Mouse (Mus musculus): Measurements from ENCODE around the gene Pkn1. TPM values are rescaled to one million over a fixed set of nuclear protein-coding genes. Genes with fewer than 3 reads are reported as not detected.

Gene Pkn1
- polyA plus RNA-seq, 1 experiment from 2014 or later: 36.1 TPM

- Histone ChIP-seq H3K4me3 (ENCODE audit: low read length) (peak overlapping the region; percentile 82), H3K9me3 (ENCODE audit: control insufficient read depth, low read length) (peaks cover 3% of the 10 kb centered on the region; the same call in 1 of the 2 replicates), H3K9ac (ENCODE audit: low read depth, low read length) (peak overlapping the region; percentile 89), H3K4me2 (replicated peaks; ENCODE audit: low read depth, low read length) (peak overlapping the region; percentile 95), H3K27ac (ENCODE audit: low read depth, low read length) (peak overlapping the region; percentile 89; the same call in 1 of the 2 replicates), H3K4me1 (ENCODE audit: control insufficient read depth, insufficient read depth, low read length) (peaks cover 28% of the 10 kb centered on the region), H3K36me3 (ENCODE audit: control insufficient read depth, insufficient read depth, low read length) (no peaks in the 10 kb centered on the region), H3K27me3 (ENCODE audit: control insufficient read depth, insufficient read depth, low read length) (no peaks in the 10 kb centered on the region)
- WGBS: under 1% methylated on average over 15 of the region's 15 CpGs
- ATAC-seq (ENCODE audit: low FRiP score, low TSS enrichment): peak; percentile 6; the same call in 1 of the 2 replicates
These were observed 703 bp downstream of the Pkn1 start for GRCm38 (mm10) chr8:83698291-83698660.

GRCm38 (mm10) chr8:83697374-83698220 is 1.4 kb downstream of the Pkn1 start:
- 30% methylated on average over 19 of the region's 19 CpGs for WGBS

GRCm38 (mm10) chr8:83695351-83696106 is 3.5 kb downstream of the Pkn1 start:
- no peak for ATAC-seq (ENCODE audit: low FRiP score, low TSS enrichment)
- Histone ChIP-seq H3K9me3 (ENCODE audit: control insufficient read depth, low read length) (no peaks in the 10 kb centered on the region), H3K36me3 (ENCODE audit: control insufficient read depth, insufficient read depth, low read length) (peaks cover 21% of the 10 kb centered on the region), H3K4me3 (ENCODE audit: low read length) (no peak overlapping the region), H3K4me1 (ENCODE audit: control insufficient read depth, insufficient read depth, low read length) (peaks cover 28% of the 10 kb centered on the region), H3K27me3 (ENCODE audit: control insufficient read depth, insufficient read depth, low read length) (no peaks in the 10 kb centered on the region), H3K27ac (ENCODE audit: low read depth, low read length) (no peak overlapping the region), H3K9ac (ENCODE audit: low read depth, low read length) (no peak overlapping the region), H3K4me2 (replicated peaks; ENCODE audit: low read depth, low read length) (no peak overlapping the region)
- 78% methylated on average over 14 of the region's 17 CpGs for WGBS

More at GRCm38 (mm10) chr8:83697374-83698220, 1.4 kb downstream of the Pkn1 start:
- Histone ChIP-seq H3K27me3 (ENCODE audit: control insufficient read depth, insufficient read depth, low read length) (no peaks in the 10 kb centered on the region), H3K4me2 (replicated peaks; ENCODE audit: low read depth, low read length) (peak overlapping the region; percentile 95), H3K4me3 (ENCODE audit: low read length) (peak overlapping the region; percentile 82), H3K36me3 (ENCODE audit: control insufficient read depth, insufficient read depth, low read length) (peaks cover under 1% of the 10 kb centered on the region), H3K27ac (ENCODE audit: low read depth, low read length) (peak overlapping the region; percentile 30; the same call in 1 of the 2 replicates), H3K9ac (ENCODE audit: low read depth, low read length) (peak overlapping the region; percentile 89), H3K4me1 (ENCODE audit: control insufficient read depth, insufficient read depth, low read length) (peaks cover 28% of the 10 kb centered on the region), H3K9me3 (ENCODE audit: control insufficient read depth, low read length) (peaks cover 3% of the 10 kb centered on the region; the same call in 1 of the 2 replicates)
- ATAC-seq (ENCODE audit: low FRiP score, low TSS enrichment): no peak

GRCm38 (mm10) chr8:83694369-83695160 is 4.4 kb downstream of the Pkn1 start:
- no peak for ATAC-seq (ENCODE audit: low FRiP score, low TSS enrichment)
- Histone ChIP-seq H3K9ac (ENCODE audit: low read depth, low read length) (no peak overlapping the region), H3K36me3 (ENCODE audit: control insufficient read depth, insufficient read depth, low read length) (peaks cover 25% of the 10 kb centered on the region)

GRCm38 (mm10) chr8:83693609-83694236 is 5.3 kb downstream of the Pkn1 start:
- ATAC-seq (ENCODE audit: low FRiP score, low TSS enrichment): no peak
- no peak overlapping the region for H3K4me3 ChIP-seq (ENCODE audit: low read length)
- H3K27ac ChIP-seq (ENCODE audit: low read depth, low read length): no peak overlapping the region
- no peaks in the 10 kb centered on the region for H3K27me3 ChIP-seq (ENCODE audit: control insufficient read depth, insufficient read depth, low read length)
- peaks cover 25% of the 10 kb centered on the region for H3K36me3 ChIP-seq (ENCODE audit: control insufficient read depth, insufficient read depth, low read length)
- peaks cover 24% of the 10 kb centered on the region for H3K4me1 ChIP-seq (ENCODE audit: control insufficient read depth, insufficient read depth, low read length)
- no peak overlapping the region for H3K9ac ChIP-seq (ENCODE audit: low read depth, low read length)
- H3K4me2 ChIP-seq (replicated peaks; ENCODE audit: low read depth, low read length): no peak overlapping the region
- 80% methylated on average over 10 of the region's 10 CpGs for WGBS
- H3K9me3 ChIP-seq (ENCODE audit: control insufficient read depth, low read length): no peaks in the 10 kb centered on the region

More at GRCm38 (mm10) chr8:83694369-83695160, 4.4 kb downstream of the Pkn1 start:
- 67% methylated on average over 11 of the region's 11 CpGs for WGBS
- Histone ChIP-seq H3K4me2 (replicated peaks; ENCODE audit: low read depth, low read length) (no peak overlapping the region), H3K9me3 (ENCODE audit: control insufficient read depth, low read length) (no peaks in the 10 kb centered on the region), H3K27ac (ENCODE audit: low read depth, low read length) (no peak overlapping the region), H3K4me3 (ENCODE audit: low read length) (no peak overlapping the region), H3K27me3 (ENCODE audit: control insufficient read depth, insufficient read depth, low read length) (no peaks in the 10 kb centered on the region), H3K4me1 (ENCODE audit: control insufficient read depth, insufficient read depth, low read length) (peaks cover 28% of the 10 kb centered on the region)

- Histone ChIP-seq H3K9me3 (ENCODE audit: control insufficient read depth, low read length) (no peaks in the 10 kb centered on the region), H3K27me3 (ENCODE audit: control insufficient read depth, insufficient read depth, low read length) (no peaks in the 10 kb centered on the region), H3K4me2 (replicated peaks; ENCODE audit: low read depth, low read length) (no peak overlapping the region), H3K27ac (ENCODE audit: low read depth, low read length) (no peak overlapping the region), H3K4me3 (ENCODE audit: low read length) (no peak overlapping the region), H3K9ac (ENCODE audit: low read depth, low read length) (no peak overlapping the region), H3K36me3 (ENCODE audit: control insufficient read depth, insufficient read depth, low read length) (peaks cover 47% of the 10 kb centered on the region), H3K4me1 (ENCODE audit: control insufficient read depth, insufficient read depth, low read length) (0 out of 2 replicates have a peak, but pooled peaks cover 6% of the 10 kb centered on the region)
- no peak for ATAC-seq (ENCODE audit: low FRiP score, low TSS enrichment)
- WGBS: 94% methylated on average over 6 of the region's 6 CpGs
These were observed 9.7 kb downstream of the Pkn1 start for GRCm38 (mm10) chr8:83689264-83689663.

- Histone ChIP-seq H3K4me1 (ENCODE audit: control insufficient read depth, insufficient read depth, low read length) (peaks cover 15% of the 10 kb centered on the region; the same call in 1 of the 2 replicates), H3K27me3 (ENCODE audit: control insufficient read depth, insufficient read depth, low read length) (no peaks in the 10 kb centered on the region), H3K4me3 (ENCODE audit: low read length) (no peak overlapping the region), H3K4me2 (replicated peaks; ENCODE audit: low read depth, low read length) (no peak overlapping the region), H3K9me3 (ENCODE audit: control insufficient read depth, low read length) (no peaks in the 10 kb centered on the region), H3K36me3 (ENCODE audit: control insufficient read depth, insufficient read depth, low read length) (peaks cover 58% of the 10 kb centered on the region), H3K9ac (ENCODE audit: low read depth, low read length) (no peak overlapping the region), H3K27ac (ENCODE audit: low read depth, low read length) (no peak overlapping the region)
- 90% methylated on average over 9 of the region's 9 CpGs for WGBS
- no peak for ATAC-seq (ENCODE audit: low FRiP score, low TSS enrichment)
These were observed 14.5 kb downstream of the Pkn1 start for GRCm38 (mm10) chr8:83684517-83684916.

GRCm38 (mm10) chr8:83681099-83681498 is 17.9 kb downstream of the Pkn1 start:
- 10% methylated on average over 6 of the region's 6 CpGs for WGBS

More at GRCm38 (mm10) chr8:83681099-83681498, 17.9 kb downstream of the Pkn1 start:
- peaks cover 77% of the 10 kb centered on the region for H3K36me3 ChIP-seq (ENCODE audit: control insufficient read depth, insufficient read depth, low read length)
- peak overlapping the region; percentile 48; the same call in 1 of the 2 replicates for H3K27ac ChIP-seq (ENCODE audit: low read depth, low read length)
- ATAC-seq (ENCODE audit: low FRiP score, low TSS enrichment): peak; percentile 74
- no peak overlapping the region for H3K4me3 ChIP-seq (ENCODE audit: low read length)
- no peaks in the 10 kb centered on the region for H3K9me3 ChIP-seq (ENCODE audit: control insufficient read depth, low read length)
- H3K4me1 ChIP-seq (ENCODE audit: control insufficient read depth, insufficient read depth, low read length): peaks cover 15% of the 10 kb centered on the region; the same call in 1 of the 2 replicates
- H3K9ac ChIP-seq (ENCODE audit: low read depth, low read length): peak overlapping the region; percentile 28; the same call in 1 of the 2 replicates
- H3K4me2 ChIP-seq (replicated peaks; ENCODE audit: low read depth, low read length): no peak overlapping the region
- H3K27me3 ChIP-seq (ENCODE audit: control insufficient read depth, insufficient read depth, low read length): no peaks in the 10 kb centered on the region

All from kidney, embryonic 14.5 days (tissue).